Mouse (Mus musculus) midbrain, postnatal 0 days (tissue): ENCODE measurements around the gene Tulp4. TPM values are rescaled to one million over a fixed set of nuclear protein-coding genes. Genes with fewer than 3 reads are reported as not detected.

ENCODE experiments used
- ATAC-seq: fragments of 200-750 bp; cut with Nextera tagmentation; 2 replicates; pipeline ENCODE4 v1.8.0; 2017; ENCODE audit warnings: moderate number of reproducible peaks, mild to moderate bottlenecking, moderate TSS enrichment, moderate library complexity; ENCODE audit not compliant: low FRiP score
- DNase-seq: peaks from one replicate; pipeline ENCODE4 v3.0.0-alpha.2; 2015; ENCODE audit warnings: low spot score
- H3K27ac ChIP-seq: fragments of 300-500 bp; sonication (generic); 2 replicates; pipeline ENCODE4 v1.5.1; 2014; ENCODE audit warnings: low read depth, mild to moderate bottlenecking, low read length, mixed read lengths
- H3K27me3 ChIP-seq: fragments of 300-500 bp; sonication (generic); 2 replicates; pipeline ENCODE4 v1.6.1; 2014; ENCODE audit warnings: low read length, control low read depth, mixed read lengths; ENCODE audit not compliant: insufficient read depth
- H3K36me3 ChIP-seq: fragments of 300-500 bp; sonication (generic); 2 replicates; pipeline ENCODE4 v1.6.1; 2014; ENCODE audit warnings: low read length, control low read depth, mixed read lengths; ENCODE audit not compliant: insufficient read depth
- H3K4me1 ChIP-seq: fragments of 300-500 bp; sonication (generic); 2 replicates; pipeline ENCODE4 v1.6.1; 2014; ENCODE audit warnings: mild to moderate bottlenecking, control low read depth, antibody characterized with exemption, low read length, mixed read lengths; ENCODE audit not compliant: insufficient read depth
- H3K4me2 ChIP-seq: fragments of 300-500 bp; sonication (generic); 2 replicates; pipeline ENCODE4 v1.6.1; 2014; ENCODE audit warnings: low read depth, mild to moderate bottlenecking, low read length, mixed read lengths; ENCODE audit not compliant: poor library complexity, severe bottlenecking
- H3K4me3 ChIP-seq: fragments of 300-500 bp; sonication (generic); 2 replicates; pipeline ENCODE4 v1.5.1; 2014; ENCODE audit warnings: low read depth, mild to moderate bottlenecking, low read length, moderate library complexity
- H3K9ac ChIP-seq: fragments of 300-500 bp; sonication (generic); replicated peaks from 2 replicates; pipeline ENCODE4 v1.6.1; 2014; ENCODE audit warnings: mild to moderate bottlenecking, low read length, moderate library complexity, mixed read lengths; ENCODE audit not compliant: poor library complexity, severe bottlenecking
- H3K9me3 ChIP-seq: fragments of 300-500 bp; sonication (generic); 2 replicates; pipeline ENCODE4 v1.6.1; 2016; ENCODE audit warnings: low read length, control low read depth
- CTCF ChIP-seq: IDR thresholded peaks from 2 replicates; pipeline ENCODE4 v1.5.1; 2016; ENCODE audit warnings: antibody characterized with exemption, mild to moderate bottlenecking
- WGBS: fragments of 180-500 bp; shearing (Covaris S2); extraction: QIAGEN DNeasy Blood & Tissue Kit; methylation state at CpG from one replicate; pipeline ENCODE4 v1.1.7; 2014; 5-methylcytosine and 5-hydroxymethylcytosine counted together
- polyA plus RNA-seq: library from polyadenylated mRNA; unstranded; fragments of >200 nt; fragmentation: Nextera tagmentation; extraction: Ambion mirVana; gene quantifications from 2 replicates; pipeline ENCODE4 v1.2.1, GENCODE M21; 2015
- total RNA-seq: library from RNA; depleted of rRNA; stranded (reverse); fragments of >200 nt; gene quantifications from 2 replicates; pipeline ENCODE4 v1.2.3, GENCODE M21; 2014; rRNA removed

Tulp4 gene
- 268 and 400 TPM in 2 replicates for total RNA-seq
- 74.3 and 87.9 TPM in 2 replicates for polyA plus RNA-seq

GRCm38 (mm10) chr17:6106361-6107014, at the start of gene Tulp4:
TSS of gene Tulp4 (plus strand) at chr17:6106437.
- Histone ChIP-seq H3K36me3 (no peaks in the 10 kb centered on the region), H3K9ac (peak within 1 kb of the TSS; percentile 98), H3K9me3 (no peaks in the 10 kb centered on the region), H3K27me3 (0 out of 2 replicates have a peak, but pooled peaks cover 4% of the 10 kb centered on the region), H3K4me1 (0 out of 2 replicates have a peak, but pooled peaks cover 4% of the 10 kb centered on the region), H3K27ac (peak within 1 kb of the TSS; percentile 99), H3K4me3 (peak within 1 kb of the TSS; percentile 84), H3K4me2 (peak within 1 kb of the TSS; percentile 76)
- ATAC-seq (peak; percentile 98), DNase-seq (peak; percentile 95)
- TF ChIP-seq CTCF, result no peak
- 0% methylated on average over 32 of the region's 76 CpGs for WGBS

GRCm38 (mm10) chr17:6062793-6063192, 43.4 kb upstream of the Tulp4 start:
- H3K27ac ChIP-seq, result no peak overlapping the region
- no peak overlapping the region for H3K4me2 ChIP-seq
- H3K9ac ChIP-seq, result no peak overlapping the region
- DNase-seq (no peak), ATAC-seq (no peak)
- H3K27me3 ChIP-seq, result no peaks in the 10 kb centered on the region
- no peak for TF ChIP-seq CTCF
- 85% methylated on average over 8 of the region's 8 CpGs for WGBS
- H3K4me3 ChIP-seq, result no peak overlapping the region
- no peaks in the 10 kb centered on the region for H3K9me3 ChIP-seq
- H3K4me1 ChIP-seq, result no peaks in the 10 kb centered on the region
- H3K36me3 ChIP-seq, result peaks cover 58% of the 10 kb centered on the region

- no peak overlapping the region for H3K9ac ChIP-seq
- no peak for DNase-seq
- no peak for ATAC-seq
- H3K4me2 ChIP-seq, result no peak overlapping the region
- peaks cover 55% of the 10 kb centered on the region for H3K36me3 ChIP-seq
- no peaks in the 10 kb centered on the region for H3K9me3 ChIP-seq
- no peak for TF ChIP-seq CTCF
- H3K27ac ChIP-seq, result no peak overlapping the region
- no peaks in the 10 kb centered on the region for H3K27me3 ChIP-seq
- no peak overlapping the region for H3K4me3 ChIP-seq
- no peaks in the 10 kb centered on the region for H3K4me1 ChIP-seq
- 95% methylated on average over 5 of the region's 5 CpGs for WGBS
Measured at GRCm38 (mm10) chr17:6063532-6063931, 42.7 kb upstream of the Tulp4 start.

GRCm38 (mm10) chr17:6066021-6066420, 40.2 kb upstream of the Tulp4 start:
- H3K27ac ChIP-seq, result no peak overlapping the region
- H3K36me3 ChIP-seq, result peaks cover 60% of the 10 kb centered on the region
- no peaks in the 10 kb centered on the region for H3K9me3 ChIP-seq
- no peak for TF ChIP-seq CTCF
- H3K27me3 ChIP-seq, result no peaks in the 10 kb centered on the region
- WGBS, result 94% methylated on average over 2 of the region's 2 CpGs
- no peaks in the 10 kb centered on the region for H3K4me1 ChIP-seq
- DNase-seq (no peak), ATAC-seq (no peak)
- H3K9ac ChIP-seq, result no peak overlapping the region
- no peak overlapping the region for H3K4me2 ChIP-seq
- no peak overlapping the region for H3K4me3 ChIP-seq

GRCm38 (mm10) chr17:6067613-6068012, 38.6 kb upstream of the Tulp4 start:
- ATAC-seq (no peak), DNase-seq (no peak)
- peaks cover 62% of the 10 kb centered on the region for H3K36me3 ChIP-seq
- H3K9ac ChIP-seq, result no peak overlapping the region
- H3K4me3 ChIP-seq, result no peak overlapping the region
- no peaks in the 10 kb centered on the region for H3K9me3 ChIP-seq
- TF ChIP-seq CTCF, result no peak
- H3K27ac ChIP-seq, result no peak overlapping the region
- no peaks in the 10 kb centered on the region for H3K4me1 ChIP-seq
- WGBS, result 93% methylated on average over 7 of the region's 7 CpGs
- no peak overlapping the region for H3K4me2 ChIP-seq
- no peaks in the 10 kb centered on the region for H3K27me3 ChIP-seq

GRCm38 (mm10) chr17:6069866-6070265, 36.4 kb upstream of the Tulp4 start:
- Histone ChIP-seq H3K27ac (no peak overlapping the region), H3K9me3 (no peaks in the 10 kb centered on the region), H3K4me2 (no peak overlapping the region), H3K36me3 (peaks cover 53% of the 10 kb centered on the region), H3K4me1 (no peaks in the 10 kb centered on the region), H3K9ac (no peak overlapping the region), H3K4me3 (no peak overlapping the region), H3K27me3 (no peaks in the 10 kb centered on the region)
- ATAC-seq (no peak), DNase-seq (no peak)
- WGBS, result 95% methylated on average over 6 of the region's 6 CpGs
- TF ChIP-seq CTCF, result no peak
